Mouse (Mus musculus): ENCODE results near the gene 6430531B16Rik.

Gene 6430531B16Rik

GRCm38 (mm10) chr7:139978278-139978892, at the start of gene 6430531B16Rik:
TSS of gene 6430531B16Rik (minus strand) at chr7:139978755.
- peak; percentile 91 for DNase-seq (ENCODE audit: low spot score)

GRCm38 (mm10) chr7:140011336-140011735, 32.8 kb upstream of the 6430531B16Rik start:
- peak; percentile 30 for DNase-seq (ENCODE audit: low spot score)

GRCm38 (mm10) chr7:140007781-140008180, 29.2 kb upstream of the 6430531B16Rik start:
- peak; percentile 33 for DNase-seq (ENCODE audit: low spot score)

- peak; percentile 34 for DNase-seq (ENCODE audit: low spot score)
These were observed 28.5 kb upstream of the 6430531B16Rik start for GRCm38 (mm10) chr7:140006861-140007611.

GRCm38 (mm10) chr7:140004666-140005065, 26.1 kb upstream of the 6430531B16Rik start:
- DNase-seq (ENCODE audit: low spot score), result peak; percentile 30

- peak; percentile 35 for DNase-seq (ENCODE audit: low spot score)
These were observed 22.7 kb upstream of the 6430531B16Rik start for GRCm38 (mm10) chr7:140001086-140001740.

GRCm38 (mm10) chr7:139998691-139999350, 20.3 kb upstream of the 6430531B16Rik start:
- DNase-seq (ENCODE audit: low spot score), result peak; percentile 32

- peak; percentile 82 for DNase-seq (ENCODE audit: low spot score)
These were observed 16.1 kb upstream of the 6430531B16Rik start for GRCm38 (mm10) chr7:139994676-139995075.

- no peak for DNase-seq (ENCODE audit: low spot score)
These were observed 15.6 kb upstream of the 6430531B16Rik start for GRCm38 (mm10) chr7:139994202-139994601.

GRCm38 (mm10) chr7:139993532-139993931, 15.0 kb upstream of the 6430531B16Rik start:
- DNase-seq (ENCODE audit: low spot score), result no peak

GRCm38 (mm10) chr7:139992406-139992805, 13.9 kb upstream of the 6430531B16Rik start, which contains the start of gene Adam8:
TSS of gene Adam8 (minus strand) at chr7:139992562.
- no peak for DNase-seq (ENCODE audit: low spot score)

- DNase-seq (ENCODE audit: low spot score), result no peak
These were observed 12.4 kb upstream of the 6430531B16Rik start for GRCm38 (mm10) chr7:139990864-139991394.

- no peak for DNase-seq (ENCODE audit: low spot score)
These were observed 9.7 kb upstream of the 6430531B16Rik start for GRCm38 (mm10) chr7:139988272-139988671.

- DNase-seq (ENCODE audit: low spot score), result no peak
These were observed 6.0 kb upstream of the 6430531B16Rik start for GRCm38 (mm10) chr7:139984505-139984904.

- no peak for DNase-seq (ENCODE audit: low spot score)
These were observed 3.5 kb upstream of the 6430531B16Rik start for GRCm38 (mm10) chr7:139982058-139982457.

- DNase-seq (ENCODE audit: low spot score), result no peak
These were observed 2.2 kb upstream of the 6430531B16Rik start for GRCm38 (mm10) chr7:139980778-139981177.

- no peak for DNase-seq (ENCODE audit: low spot score)
These were observed 610 bp upstream of the 6430531B16Rik start for GRCm38 (mm10) chr7:139979011-139979719.

- no peak for DNase-seq (ENCODE audit: low spot score)
These were observed 3.1 kb downstream of the 6430531B16Rik start for GRCm38 (mm10) chr7:139975471-139975870.

GRCm38 (mm10) chr7:139974307-139974706, 4.2 kb downstream of the 6430531B16Rik start:
- no peak for DNase-seq (ENCODE audit: low spot score)

- DNase-seq (ENCODE audit: low spot score), result no peak
These were observed 5.6 kb downstream of the 6430531B16Rik start for GRCm38 (mm10) chr7:139972923-139973331.

GRCm38 (mm10) chr7:139971436-139971835, 7.1 kb downstream of the 6430531B16Rik start:
- no peak for DNase-seq (ENCODE audit: low spot score)
